Mouse (Mus musculus) cerebellum, postnatal 10 days (tissue): ENCODE data around the gene Ulk4.
A peak's percentile ranks its signal among the peaks of the same experiment; 100 is the strongest.

Experiments
- DNase-seq, 2 experiments: peaks; one replicate each; pipeline ENCODE4 v3.0.0; 2021; ENCODE audit warnings: mixed read lengths in 2 of 2

Ulk4 gene

GRCm38 (mm10) chr9:121010544-121010943 is 266.5 kb downstream of the Ulk4 start:
- no peak for DNase-seq

DNA sequence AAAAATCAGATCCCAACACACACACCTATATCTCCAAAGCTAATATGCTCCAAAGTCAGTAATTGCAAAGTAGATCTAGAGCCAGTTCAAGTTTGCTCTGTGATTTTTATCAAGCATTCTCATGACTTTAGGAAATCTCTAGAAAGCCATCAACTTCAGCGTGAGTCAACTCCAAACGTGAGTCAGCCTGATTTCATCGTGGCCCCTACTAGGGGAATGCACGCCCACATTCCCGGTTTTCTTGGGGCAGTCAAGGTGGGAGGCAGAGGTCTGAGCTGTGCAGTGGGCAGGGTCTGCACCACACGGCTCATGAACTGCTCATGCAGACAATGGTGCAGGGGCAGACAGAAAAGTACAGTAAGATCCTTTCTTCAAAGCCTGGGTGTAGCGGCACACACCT is 271.0 kb downstream of the Ulk4 start:
- no peak for DNase-seq

- peak; percentile 61 to 70 for DNase-seq
These were observed 275.1 kb downstream of the Ulk4 start for GRCm38 (mm10) chr9:121001681-121002540.

DNA sequence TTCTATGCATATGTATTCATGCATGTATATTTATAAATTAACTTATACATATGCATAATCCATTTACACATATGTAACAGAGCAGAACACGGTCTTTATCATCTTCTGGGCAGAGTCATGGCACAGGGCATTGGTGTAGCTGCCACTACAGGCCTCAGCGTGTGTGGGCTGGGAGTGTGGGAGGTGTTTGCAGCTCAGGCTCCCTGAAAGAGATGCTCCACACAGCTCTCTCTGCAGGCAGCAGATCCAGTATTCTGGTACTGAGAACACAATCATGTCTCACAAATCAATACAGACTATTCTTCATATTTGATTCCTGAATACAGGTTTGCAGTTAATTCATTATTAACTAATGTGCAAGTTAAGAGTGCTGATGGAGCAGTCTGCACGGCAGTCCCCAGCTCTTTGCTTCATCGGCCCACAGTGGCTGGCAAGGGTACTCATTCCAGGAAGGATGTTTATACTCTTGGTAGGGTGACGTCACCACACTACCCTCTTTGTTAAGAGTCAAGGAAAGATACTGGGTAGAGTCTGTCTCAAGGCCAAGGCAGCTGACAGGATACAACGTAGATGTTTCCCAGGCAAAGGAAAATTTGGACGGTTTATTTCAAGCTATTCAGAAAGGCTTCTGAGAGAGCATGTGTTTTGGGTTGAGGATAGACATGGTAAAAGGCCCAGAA is 276.2 kb downstream of the Ulk4 start:
- peak in 1 of 2 experiments; percentile 21 for DNase-seq

GRCm38 (mm10) chr9:120998696-120999095 is 278.3 kb downstream of the Ulk4 start:
- no peak for DNase-seq

DNA sequence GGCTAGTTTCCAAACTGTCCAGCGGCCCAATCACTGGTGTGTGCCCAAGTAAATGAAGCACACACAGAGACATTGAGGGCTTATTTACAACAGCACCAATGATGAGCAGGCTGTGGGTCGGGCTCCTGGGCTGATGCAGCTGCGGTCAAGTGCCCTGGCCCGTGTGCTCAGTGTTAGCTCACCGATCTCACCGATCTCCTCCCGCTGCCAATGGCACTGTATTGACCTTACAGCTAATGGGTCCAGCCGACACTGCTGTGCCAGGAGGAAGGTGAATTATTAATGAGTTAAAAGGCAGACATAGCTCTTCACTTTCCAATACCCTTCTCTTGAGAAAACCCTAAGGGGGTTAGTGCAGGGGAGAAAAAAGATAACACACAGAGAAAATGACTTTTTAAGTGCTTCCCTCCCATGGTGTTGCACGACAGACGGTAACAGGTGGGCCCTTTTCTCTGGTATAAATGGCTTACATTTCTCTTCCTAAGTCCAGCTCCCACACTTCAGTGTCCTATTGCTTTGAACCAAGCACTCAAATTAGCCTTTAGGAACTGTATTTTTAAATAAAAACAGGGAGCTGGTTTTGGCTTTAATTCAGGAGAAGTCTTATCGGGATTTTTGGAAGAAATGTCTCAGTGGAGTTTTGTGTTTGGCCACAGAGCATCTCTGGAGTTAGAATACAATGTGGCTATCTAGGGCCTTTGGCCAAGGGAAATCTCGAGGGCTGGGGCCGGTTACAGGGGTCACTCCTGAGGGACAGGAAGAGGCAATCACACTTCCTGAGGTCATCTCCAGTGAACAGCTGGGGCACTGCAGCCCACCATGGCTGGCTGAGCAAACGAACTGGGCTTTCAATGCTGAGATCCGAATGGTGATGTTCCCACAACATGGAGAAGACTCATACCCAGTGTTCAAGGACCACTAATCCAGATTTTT is 282.5 kb downstream of the Ulk4 start:
- DNase-seq, result no peak

GRCm38 (mm10) chr9:120993004-120993403 is 284.0 kb downstream of the Ulk4 start:
- DNase-seq, result peak; percentile 30 to 42

GRCm38 (mm10) chr9:120991801-120992200 is 285.2 kb downstream of the Ulk4 start:
- peak; percentile 53 to 64 for DNase-seq

GRCm38 (mm10) chr9:120989806-120990700 is 286.9 kb downstream of the Ulk4 start:
- peak; percentile 34 to 39 for DNase-seq

GRCm38 (mm10) chr9:120988088-120988487 is 288.9 kb downstream of the Ulk4 start:
- peak in 1 of 2 experiments; percentile 27 for DNase-seq

DNA sequence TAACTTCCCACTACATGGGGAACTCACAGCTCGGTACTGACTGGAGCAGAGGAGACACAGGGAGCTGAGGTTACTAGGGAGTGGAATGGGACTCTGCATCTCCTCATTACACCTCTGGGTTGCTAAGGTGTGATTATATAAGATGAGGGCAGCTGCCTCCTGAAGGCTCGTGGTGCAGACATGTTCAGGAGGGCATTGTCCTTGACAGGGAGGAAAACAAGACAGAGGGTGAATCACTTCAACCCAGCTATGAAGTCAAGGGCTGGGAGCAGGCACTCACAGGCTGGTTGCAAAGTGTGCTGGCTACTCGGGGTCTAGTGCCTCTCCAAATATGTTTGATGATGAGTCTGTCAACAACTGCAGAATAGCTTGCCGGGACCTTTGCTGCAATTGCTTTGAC is 290.0 kb downstream of the Ulk4 start:
- no peak for DNase-seq

- no peak for DNase-seq
These were observed 290.7 kb downstream of the Ulk4 start for GRCm38 (mm10) chr9:120986255-120986654.

- DNase-seq, result no peak
These were observed 291.5 kb downstream of the Ulk4 start for GRCm38 (mm10) chr9:120985524-120985923.

DNA sequence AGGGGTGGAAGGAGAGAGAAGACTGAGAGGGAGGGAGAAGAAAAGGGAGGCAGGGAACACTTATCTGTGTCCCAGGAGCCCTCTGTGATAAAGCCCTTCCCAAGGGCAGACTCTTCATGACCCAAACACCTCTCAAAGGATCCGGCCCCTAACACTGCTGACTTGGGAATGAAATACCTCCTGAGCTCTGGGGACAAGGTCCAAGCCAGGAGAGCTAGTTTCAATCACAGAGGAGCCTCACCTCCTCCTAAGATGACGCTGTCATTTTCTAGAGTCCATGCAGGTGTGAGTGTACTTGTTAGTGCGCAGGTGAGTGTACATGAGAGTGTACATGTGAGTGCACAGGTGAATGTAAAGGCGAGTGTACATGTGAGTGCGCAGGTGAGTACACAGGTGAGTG is 292.0 kb downstream of the Ulk4 start:
- no peak for DNase-seq

GRCm38 (mm10) chr9:120984509-120984908 is 292.5 kb downstream of the Ulk4 start:
- no peak for DNase-seq

DNA sequence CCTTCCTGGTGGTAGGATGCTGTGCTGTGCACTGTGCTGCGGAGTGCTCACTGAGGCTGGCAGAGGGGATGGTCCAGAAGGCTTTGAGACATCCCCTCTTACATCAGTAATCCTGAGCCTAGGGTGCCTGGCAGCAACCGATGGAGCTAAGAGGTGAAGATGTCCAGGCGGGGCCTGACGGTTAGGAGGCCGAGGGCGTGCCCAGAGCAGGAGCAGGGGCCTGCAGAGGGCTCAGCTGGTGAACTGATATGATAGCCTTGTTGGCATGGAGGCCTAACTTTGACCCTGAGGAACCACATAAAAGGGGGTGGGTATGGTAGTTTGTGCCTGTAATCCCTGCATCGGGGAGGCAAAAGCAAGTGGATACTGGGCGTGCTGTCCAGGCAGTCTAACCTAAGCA is 293.1 kb downstream of the Ulk4 start:
- DNase-seq, result no peak

GRCm38 (mm10) chr9:120981777-120982176 is 295.2 kb downstream of the Ulk4 start:
- DNase-seq, result peak in 1 of 2 experiments; percentile 25

GRCm38 (mm10) chr9:120976856-120977255 is 300.1 kb downstream of the Ulk4 start:
- DNase-seq, result no peak

- peak; percentile 38 to 57 for DNase-seq
These were observed 300.8 kb downstream of the Ulk4 start for GRCm38 (mm10) chr9:120976158-120976557.

- no peak for DNase-seq
These were observed 302.8 kb downstream of the Ulk4 start for GRCm38 (mm10) chr9:120974209-120974608.

DNA sequence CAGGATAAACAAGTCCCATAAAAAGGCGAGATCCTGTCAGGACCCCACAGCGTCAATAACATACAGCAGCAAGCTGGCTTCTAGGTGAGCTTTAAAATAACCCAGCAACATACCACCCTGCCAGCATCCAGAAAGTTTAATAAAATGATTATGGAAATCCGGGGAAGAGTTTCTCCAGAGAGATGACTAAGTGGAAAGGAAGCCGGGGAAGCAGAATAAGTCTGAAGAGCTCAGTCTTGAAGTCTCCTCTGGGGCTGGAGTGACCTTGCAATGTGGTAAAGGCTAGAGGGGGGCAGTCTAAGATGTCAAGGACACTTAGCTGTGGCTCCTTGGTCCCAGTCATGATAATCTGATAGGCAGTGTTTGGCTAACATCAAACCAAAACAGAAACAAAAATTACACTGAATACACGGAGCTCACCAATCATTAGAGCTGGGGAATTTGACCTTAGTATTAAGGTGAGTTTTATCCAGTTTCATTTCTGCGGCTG is 303.9 kb downstream of the Ulk4 start:
- DNase-seq, result no peak

- no peak for DNase-seq
These were observed 312.0 kb downstream of the Ulk4 start for GRCm38 (mm10) chr9:120965007-120965406.
